Mouse (Mus musculus): ENCODE data around the gene Dennd4a. TPM values are rescaled to one million over a fixed set of nuclear protein-coding genes. Genes with fewer than 3 reads are reported as not detected.

The Dennd4a gene
- polyA plus RNA-seq, 1 experiment: 86.3 TPM

GRCm38 (mm10) chr9:64896605-64897004, 85.5 kb downstream of the Dennd4a start:
- Histone ChIP-seq H3K4me1 (ENCODE audit: control insufficient read depth, insufficient read depth, low read length) (no peaks in the 10 kb centered on the region), H3K27ac (ENCODE audit: control insufficient read depth, insufficient read depth, low read depth, low read length, poor library complexity) (no peak overlapping the region), H3K4me3 (replicated peaks; ENCODE audit: control insufficient read depth, low read depth, low read length) (no peak overlapping the region)
- 85% methylated on average over 10 of the region's 10 CpGs for WGBS
- TF ChIP-seq CTCF (IDR thresholded peaks at IDR 0.05; ENCODE audit: control insufficient read depth, insufficient read depth, low read length) (no peak), POLR2A (IDR thresholded peaks at IDR 0.05; ENCODE audit: borderline replicate concordance, control insufficient read depth, low read depth, low read length) (no peak)

DNA sequence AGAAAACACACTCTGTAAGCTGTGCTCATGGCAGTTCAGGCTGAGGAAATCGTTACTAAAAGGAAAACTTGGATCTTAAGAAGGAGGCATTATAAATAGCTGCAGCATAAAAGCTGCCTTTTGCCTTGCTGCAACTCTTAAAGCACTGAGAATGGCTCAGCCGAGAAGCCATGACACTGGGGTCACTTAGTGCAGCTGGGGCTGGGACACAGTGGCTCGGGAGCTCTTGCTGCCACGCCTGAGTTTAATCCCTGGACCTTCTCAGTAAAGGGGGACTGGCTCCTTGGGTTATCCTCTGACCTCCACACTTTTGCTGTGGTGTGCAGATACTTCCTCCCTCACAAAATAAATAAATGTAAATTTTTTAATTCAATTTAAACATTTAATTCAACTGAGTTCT, 91.7 kb downstream of the Dennd4a start:
- H3K4me3 ChIP-seq (replicated peaks; ENCODE audit: control insufficient read depth, low read depth, low read length): no peak overlapping the region
- no peak for TF ChIP-seq CTCF (IDR thresholded peaks at IDR 0.05; ENCODE audit: control insufficient read depth, insufficient read depth, low read length)
- no peak for TF ChIP-seq POLR2A (IDR thresholded peaks at IDR 0.05; ENCODE audit: borderline replicate concordance, control insufficient read depth, low read depth, low read length)
- WGBS: 80% methylated on average over 4 of the region's 4 CpGs
- no peaks in the 10 kb centered on the region for H3K4me1 ChIP-seq (ENCODE audit: control insufficient read depth, insufficient read depth, low read length)
- no peak overlapping the region for H3K27ac ChIP-seq (ENCODE audit: control insufficient read depth, insufficient read depth, low read depth, low read length, poor library complexity)

- Histone ChIP-seq H3K27ac (ENCODE audit: control insufficient read depth, insufficient read depth, low read depth, low read length, poor library complexity) (no peak overlapping the region), H3K4me3 (replicated peaks; ENCODE audit: control insufficient read depth, low read depth, low read length) (no peak overlapping the region), H3K4me1 (ENCODE audit: control insufficient read depth, insufficient read depth, low read length) (no peaks in the 10 kb centered on the region)
- peak; percentile 76 for TF ChIP-seq CTCF (IDR thresholded peaks at IDR 0.05; ENCODE audit: control insufficient read depth, insufficient read depth, low read length)
- no peak for TF ChIP-seq POLR2A (IDR thresholded peaks at IDR 0.05; ENCODE audit: borderline replicate concordance, control insufficient read depth, low read depth, low read length)
- 69% methylated on average over 3 of the region's 3 CpGs for WGBS
These were observed 92.2 kb downstream of the Dennd4a start for GRCm38 (mm10) chr9:64903386-64903785.

GRCm38 (mm10) chr9:64904917-64905640, 93.9 kb downstream of the Dennd4a start:
- TF ChIP-seq CTCF (IDR thresholded peaks at IDR 0.05; ENCODE audit: control insufficient read depth, insufficient read depth, low read length): no peak
- no peak for TF ChIP-seq POLR2A (IDR thresholded peaks at IDR 0.05; ENCODE audit: borderline replicate concordance, control insufficient read depth, low read depth, low read length)
- Histone ChIP-seq H3K4me1 (ENCODE audit: control insufficient read depth, insufficient read depth, low read length) (no peaks in the 10 kb centered on the region), H3K27ac (ENCODE audit: control insufficient read depth, insufficient read depth, low read depth, low read length, poor library complexity) (no peak overlapping the region), H3K4me3 (replicated peaks; ENCODE audit: control insufficient read depth, low read depth, low read length) (no peak overlapping the region)
- WGBS: 89% methylated on average over 14 of the region's 14 CpGs

GRCm38 (mm10) chr9:64907441-64907840, 96.3 kb downstream of the Dennd4a start:
- Histone ChIP-seq H3K4me3 (replicated peaks; ENCODE audit: control insufficient read depth, low read depth, low read length) (no peak overlapping the region), H3K27ac (ENCODE audit: control insufficient read depth, insufficient read depth, low read depth, low read length, poor library complexity) (no peak overlapping the region), H3K4me1 (ENCODE audit: control insufficient read depth, insufficient read depth, low read length) (no peaks in the 10 kb centered on the region)
- TF ChIP-seq CTCF (IDR thresholded peaks at IDR 0.05; ENCODE audit: control insufficient read depth, insufficient read depth, low read length): no peak
- TF ChIP-seq POLR2A (IDR thresholded peaks at IDR 0.05; ENCODE audit: borderline replicate concordance, control insufficient read depth, low read depth, low read length): no peak
- WGBS: 92% methylated on average over 3 of the region's 3 CpGs

GRCm38 (mm10) chr9:64913406-64913805, 102.3 kb downstream of the Dennd4a start:
- Histone ChIP-seq H3K4me1 (ENCODE audit: control insufficient read depth, insufficient read depth, low read length) (no peaks in the 10 kb centered on the region; the same call in 1 of the 2 replicates), H3K4me3 (replicated peaks; ENCODE audit: control insufficient read depth, low read depth, low read length) (no peak overlapping the region), H3K27ac (ENCODE audit: control insufficient read depth, insufficient read depth, low read depth, low read length, poor library complexity) (no peak overlapping the region)
- no peak for TF ChIP-seq POLR2A (IDR thresholded peaks at IDR 0.05; ENCODE audit: borderline replicate concordance, control insufficient read depth, low read depth, low read length)
- TF ChIP-seq CTCF (IDR thresholded peaks at IDR 0.05; ENCODE audit: control insufficient read depth, insufficient read depth, low read length): no peak
- 97% methylated on average over 4 of the region's 4 CpGs for WGBS

GRCm38 (mm10) chr9:64913973-64914372, 102.8 kb downstream of the Dennd4a start:
- TF ChIP-seq CTCF (IDR thresholded peaks at IDR 0.05; ENCODE audit: control insufficient read depth, insufficient read depth, low read length) (no peak), POLR2A (IDR thresholded peaks at IDR 0.05; ENCODE audit: borderline replicate concordance, control insufficient read depth, low read depth, low read length) (no peak)
- Histone ChIP-seq H3K4me1 (ENCODE audit: control insufficient read depth, insufficient read depth, low read length) (no peaks in the 10 kb centered on the region; the same call in 1 of the 2 replicates), H3K4me3 (replicated peaks; ENCODE audit: control insufficient read depth, low read depth, low read length) (no peak overlapping the region), H3K27ac (ENCODE audit: control insufficient read depth, insufficient read depth, low read depth, low read length, poor library complexity) (no peak overlapping the region)
- 82% methylated on average over 2 of the region's 2 CpGs for WGBS

- Histone ChIP-seq H3K4me1 (ENCODE audit: control insufficient read depth, insufficient read depth, low read length) (no peaks in the 10 kb centered on the region; the same call in 1 of the 2 replicates), H3K27ac (ENCODE audit: control insufficient read depth, insufficient read depth, low read depth, low read length, poor library complexity) (no peak overlapping the region), H3K4me3 (replicated peaks; ENCODE audit: control insufficient read depth, low read depth, low read length) (no peak overlapping the region)
- TF ChIP-seq POLR2A (IDR thresholded peaks at IDR 0.05; ENCODE audit: borderline replicate concordance, control insufficient read depth, low read depth, low read length): no peak
- WGBS: 18% methylated on average over 4 of the region's 4 CpGs
These were observed 103.5 kb downstream of the Dennd4a start for GRCm38 (mm10) chr9:64914629-64915028.

All from bone marrow, adult 2 months (tissue).